Mouse (Mus musculus): ENCODE results near the gene Trmo. TPM values are rescaled to one million over a fixed set of nuclear protein-coding genes. Genes with fewer than 3 reads are reported as not detected.

Trmo gene
- polyA plus RNA-seq, 1 experiment from 2014 or later: 8.6 TPM

DNA sequence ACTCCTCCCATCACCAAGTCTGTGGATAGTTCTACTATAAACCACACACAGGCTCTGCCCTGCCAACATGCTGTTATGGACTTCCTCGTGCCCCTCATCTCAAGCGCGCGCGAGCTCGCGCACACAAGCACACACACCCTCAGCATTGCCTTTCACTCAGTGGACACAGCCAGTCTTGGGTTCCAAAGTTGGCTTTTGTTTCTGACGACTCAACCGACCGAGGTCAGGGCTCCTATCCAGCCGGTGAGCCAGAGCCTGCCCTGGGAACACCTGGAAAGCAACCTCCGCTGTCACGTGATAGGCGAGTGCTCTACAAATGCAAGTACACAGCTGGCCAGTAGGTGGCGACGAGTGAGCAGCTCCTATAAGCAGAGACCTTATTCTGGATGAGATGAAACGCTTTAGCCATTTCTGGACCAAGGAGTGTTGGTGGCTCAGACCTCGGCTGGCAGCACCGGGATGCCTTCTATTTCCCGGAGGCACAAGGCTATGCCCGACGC lies 14.3 kb downstream of the Trmo start:
- no peak overlapping the region; the same call in 1 of the 2 replicates for H3K9ac ChIP-seq
- H3K9me3 ChIP-seq (ENCODE audit: control insufficient read depth, low read length): no peaks in the 10 kb centered on the region
- no peak overlapping the region for H3K27ac ChIP-seq
- peaks cover 6% of the 10 kb centered on the region; the same call in 1 of the 2 replicates for H3K27me3 ChIP-seq (ENCODE audit: control insufficient read depth, insufficient read depth, low read length)
- H3K4me3 ChIP-seq (replicated peaks; ENCODE audit: low read length): peak overlapping the region; percentile 19
- WGBS: 23% methylated on average over 22 of the region's 22 CpGs
- H3K36me3 ChIP-seq (replicated peaks; ENCODE audit: control insufficient read depth, insufficient read depth): peaks cover 32% of the 10 kb centered on the region
- H3K4me2 ChIP-seq (replicated peaks): peak overlapping the region; percentile 50
- no peaks in the 10 kb centered on the region for H3K4me1 ChIP-seq (replicated peaks; ENCODE audit: control insufficient read depth, insufficient read depth, low read length)
- peak; percentile 68 for DNase-seq (ENCODE audit: low spot score)
- ATAC-seq (ENCODE audit: low FRiP score): peak; percentile 59; the same call in 1 of the 2 replicates

- Histone ChIP-seq H3K9ac (no peak overlapping the region), H3K27ac (no peak overlapping the region), H3K36me3 (replicated peaks; ENCODE audit: control insufficient read depth, insufficient read depth) (peaks cover 27% of the 10 kb centered on the region), H3K4me1 (replicated peaks; ENCODE audit: control insufficient read depth, insufficient read depth, low read length) (no peaks in the 10 kb centered on the region), H3K27me3 (ENCODE audit: control insufficient read depth, insufficient read depth, low read length) (peaks cover 6% of the 10 kb centered on the region; the same call in 1 of the 2 replicates), H3K4me3 (replicated peaks; ENCODE audit: low read length) (peak overlapping the region; percentile 19; the same call in 1 of the 2 replicates), H3K4me2 (replicated peaks) (peak overlapping the region; percentile 50), H3K9me3 (ENCODE audit: control insufficient read depth, low read length) (no peaks in the 10 kb centered on the region)
- ATAC-seq (ENCODE audit: low FRiP score) (0 out of 2 replicates have a peak, but pooled peaks have one; percentile 17), DNase-seq (ENCODE audit: low spot score) (no peak)
- 60% methylated on average over 6 of the region's 6 CpGs for WGBS
Measured at GRCm38 (mm10) chr4:46374455-46374854, 14.8 kb downstream of the Trmo start.

DNA sequence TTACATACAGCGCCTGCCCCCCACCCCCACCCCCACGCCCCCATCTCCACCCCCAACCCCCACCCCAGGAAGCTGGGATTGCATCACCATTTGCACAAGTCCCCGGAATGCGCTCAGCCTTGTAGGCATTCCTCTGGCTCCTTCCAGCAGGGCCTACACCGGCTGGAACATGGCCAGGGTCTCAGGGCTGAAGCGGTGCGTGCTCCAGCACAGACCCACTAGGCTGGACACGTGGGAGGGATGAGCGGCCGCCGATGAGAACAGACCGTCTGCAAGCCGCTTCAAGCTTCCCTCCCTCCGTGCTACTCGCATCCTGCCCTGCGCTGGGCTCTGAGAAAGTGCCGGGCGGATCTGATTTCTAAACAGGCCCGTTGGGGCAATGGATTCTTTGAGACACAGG lies 18.2 kb downstream of the Trmo start:
- peak overlapping the region; percentile 33; the same call in 1 of the 2 replicates for H3K9ac ChIP-seq

GRCm38 (mm10) chr4:46370406-46370805 lies 18.8 kb downstream of the Trmo start:
- Histone ChIP-seq H3K9ac (no peak overlapping the region), H3K27ac (no peak overlapping the region), H3K36me3 (replicated peaks; ENCODE audit: control insufficient read depth, insufficient read depth) (no peaks in the 10 kb centered on the region), H3K4me1 (replicated peaks; ENCODE audit: control insufficient read depth, insufficient read depth, low read length) (no peaks in the 10 kb centered on the region), H3K4me3 (replicated peaks; ENCODE audit: low read length) (no peak overlapping the region), H3K27me3 (ENCODE audit: control insufficient read depth, insufficient read depth, low read length) (peaks cover 6% of the 10 kb centered on the region), H3K9me3 (ENCODE audit: control insufficient read depth, low read length) (no peaks in the 10 kb centered on the region), H3K4me2 (replicated peaks) (no peak overlapping the region)
- DNase-seq (ENCODE audit: low spot score) (no peak), ATAC-seq (ENCODE audit: low FRiP score) (no peak)
- WGBS: 57% methylated on average over 6 of the region's 6 CpGs

More for the DNA sequence above, 18.2 kb downstream of the Trmo start:
- peaks cover 6% of the 10 kb centered on the region for H3K27me3 ChIP-seq (ENCODE audit: control insufficient read depth, insufficient read depth, low read length)
- 1% methylated on average over 17 of the region's 19 CpGs for WGBS
- no peaks in the 10 kb centered on the region for H3K9me3 ChIP-seq (ENCODE audit: control insufficient read depth, low read length)
- no peaks in the 10 kb centered on the region for H3K4me1 ChIP-seq (replicated peaks; ENCODE audit: control insufficient read depth, insufficient read depth, low read length)
- H3K4me3 ChIP-seq (replicated peaks; ENCODE audit: low read length): no peak overlapping the region
- no peaks in the 10 kb centered on the region for H3K36me3 ChIP-seq (replicated peaks; ENCODE audit: control insufficient read depth, insufficient read depth)
- H3K4me2 ChIP-seq (replicated peaks): peak overlapping the region; percentile 41
- peak; percentile 66; the same call in 1 of the 2 replicates for ATAC-seq (ENCODE audit: low FRiP score)
- no peak overlapping the region for H3K27ac ChIP-seq
- peak; percentile 55 for DNase-seq (ENCODE audit: low spot score)

DNA sequence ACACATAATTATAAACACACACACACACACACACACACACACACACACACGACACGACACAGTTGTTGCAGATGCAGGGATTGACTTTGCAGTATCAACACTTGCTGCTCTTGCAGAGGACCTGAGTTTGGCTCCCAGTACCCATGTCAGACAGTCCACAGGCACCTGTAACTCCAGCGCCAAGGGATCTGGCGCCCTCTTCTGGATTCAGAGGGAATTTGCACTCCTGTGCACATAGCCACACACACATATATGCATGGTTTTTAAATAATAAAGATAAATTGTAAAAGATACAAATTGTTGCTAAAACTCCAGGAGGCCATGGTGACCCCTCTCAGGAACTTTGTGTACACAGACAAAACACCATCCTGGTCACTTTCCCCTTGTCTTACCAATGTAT lies 20.2 kb downstream of the Trmo start:
- no peak overlapping the region for H3K27ac ChIP-seq
- no peak overlapping the region for H3K4me3 ChIP-seq (replicated peaks; ENCODE audit: low read length)
- DNase-seq (ENCODE audit: low spot score) (no peak), ATAC-seq (ENCODE audit: low FRiP score) (no peak)
- WGBS: 63% methylated on average over 4 of the region's 4 CpGs
- no peaks in the 10 kb centered on the region for H3K4me1 ChIP-seq (replicated peaks; ENCODE audit: control insufficient read depth, insufficient read depth, low read length)
- H3K4me2 ChIP-seq (replicated peaks): no peak overlapping the region
- H3K9me3 ChIP-seq (ENCODE audit: control insufficient read depth, low read length): 0 out of 2 replicates have a peak, but pooled peaks cover 3% of the 10 kb centered on the region
- peaks cover 6% of the 10 kb centered on the region for H3K27me3 ChIP-seq (ENCODE audit: control insufficient read depth, insufficient read depth, low read length)
- no peak overlapping the region for H3K9ac ChIP-seq
- no peaks in the 10 kb centered on the region for H3K36me3 ChIP-seq (replicated peaks; ENCODE audit: control insufficient read depth, insufficient read depth)

GRCm38 (mm10) chr4:46367487-46367959 lies 21.7 kb downstream of the Trmo start:
- H3K36me3 ChIP-seq (replicated peaks; ENCODE audit: control insufficient read depth, insufficient read depth): no peaks in the 10 kb centered on the region
- H3K4me1 ChIP-seq (replicated peaks; ENCODE audit: control insufficient read depth, insufficient read depth, low read length): no peaks in the 10 kb centered on the region
- H3K27me3 ChIP-seq (ENCODE audit: control insufficient read depth, insufficient read depth, low read length): peaks cover 6% of the 10 kb centered on the region
- DNase-seq (ENCODE audit: low spot score) (no peak), ATAC-seq (ENCODE audit: low FRiP score) (no peak)
- H3K4me2 ChIP-seq (replicated peaks): no peak overlapping the region; the same call in 1 of the 2 replicates
- H3K4me3 ChIP-seq (replicated peaks; ENCODE audit: low read length): no peak overlapping the region
- H3K9me3 ChIP-seq (ENCODE audit: control insufficient read depth, low read length): 0 out of 2 replicates have a peak, but pooled peaks cover 3% of the 10 kb centered on the region
- no peak overlapping the region for H3K27ac ChIP-seq
- 19% methylated on average over 12 of the region's 12 CpGs for WGBS
- H3K9ac ChIP-seq: no peak overlapping the region

GRCm38 (mm10) chr4:46364360-46364759 lies 24.9 kb downstream of the Trmo start:
- Histone ChIP-seq H3K4me1 (replicated peaks; ENCODE audit: control insufficient read depth, insufficient read depth, low read length) (no peaks in the 10 kb centered on the region), H3K27me3 (ENCODE audit: control insufficient read depth, insufficient read depth, low read length) (peaks cover 3% of the 10 kb centered on the region; the same call in 1 of the 2 replicates), H3K9ac (no peak overlapping the region), H3K36me3 (replicated peaks; ENCODE audit: control insufficient read depth, insufficient read depth) (no peaks in the 10 kb centered on the region), H3K27ac (no peak overlapping the region), H3K4me2 (replicated peaks) (no peak overlapping the region), H3K4me3 (replicated peaks; ENCODE audit: low read length) (no peak overlapping the region), H3K9me3 (ENCODE audit: control insufficient read depth, low read length) (0 out of 2 replicates have a peak, but pooled peaks cover 3% of the 10 kb centered on the region)
- no peak for ATAC-seq (ENCODE audit: low FRiP score)
- no peak for DNase-seq (ENCODE audit: low spot score)
- 81% methylated on average over 2 of the region's 2 CpGs for WGBS

DNA sequence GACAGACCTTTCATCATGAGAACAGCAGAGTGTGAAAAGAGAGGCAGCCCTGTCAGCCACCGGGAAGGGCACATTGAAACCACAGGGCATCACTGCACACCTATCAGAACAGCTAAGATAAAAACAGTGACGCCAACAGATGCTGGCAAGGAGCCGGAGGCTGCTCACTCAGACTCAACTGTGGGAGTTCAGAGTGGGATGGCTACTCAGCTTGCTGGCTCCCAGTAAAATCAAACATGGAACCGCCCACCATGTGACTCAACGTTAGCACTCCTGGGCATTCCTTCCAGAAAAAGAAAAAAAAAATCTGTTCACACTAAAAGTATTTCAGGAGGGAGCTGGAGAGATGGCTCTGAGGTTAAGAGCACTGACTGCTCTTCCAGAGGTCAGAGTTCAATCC lies 28.0 kb downstream of the Trmo start:
- WGBS: 72% methylated on average over 5 of the region's 5 CpGs
- DNase-seq (ENCODE audit: low spot score): no peak
- Histone ChIP-seq H3K4me1 (replicated peaks; ENCODE audit: control insufficient read depth, insufficient read depth, low read length) (no peaks in the 10 kb centered on the region), H3K4me2 (replicated peaks) (no peak overlapping the region), H3K4me3 (replicated peaks; ENCODE audit: low read length) (no peak overlapping the region), H3K27ac (no peak overlapping the region), H3K9me3 (ENCODE audit: control insufficient read depth, low read length) (0 out of 2 replicates have a peak, but pooled peaks cover 3% of the 10 kb centered on the region), H3K27me3 (ENCODE audit: control insufficient read depth, insufficient read depth, low read length) (0 out of 2 replicates have a peak, but pooled peaks cover 5% of the 10 kb centered on the region), H3K9ac (no peak overlapping the region), H3K36me3 (replicated peaks; ENCODE audit: control insufficient read depth, insufficient read depth) (no peaks in the 10 kb centered on the region)
- ATAC-seq (ENCODE audit: low FRiP score): no peak

GRCm38 (mm10) chr4:46359539-46360253 lies 29.5 kb downstream of the Trmo start:
- no peak for ATAC-seq (ENCODE audit: low FRiP score)
- H3K27ac ChIP-seq: no peak overlapping the region
- 77% methylated on average over 12 of the region's 12 CpGs for WGBS

More at GRCm38 (mm10) chr4:46359539-46360253, 29.5 kb downstream of the Trmo start:
- Histone ChIP-seq H3K9me3 (ENCODE audit: control insufficient read depth, low read length) (0 out of 2 replicates have a peak, but pooled peaks cover 3% of the 10 kb centered on the region), H3K9ac (no peak overlapping the region), H3K4me3 (replicated peaks; ENCODE audit: low read length) (no peak overlapping the region), H3K27me3 (ENCODE audit: control insufficient read depth, insufficient read depth, low read length) (peaks cover 13% of the 10 kb centered on the region; the same call in 1 of the 2 replicates), H3K36me3 (replicated peaks; ENCODE audit: control insufficient read depth, insufficient read depth) (no peaks in the 10 kb centered on the region), H3K4me2 (replicated peaks) (no peak overlapping the region), H3K4me1 (replicated peaks; ENCODE audit: control insufficient read depth, insufficient read depth, low read length) (no peaks in the 10 kb centered on the region)
- DNase-seq (ENCODE audit: low spot score): no peak
